Mouse (Mus musculus) NIH3T3 (cell line): ENCODE results near the gene Tfeb.
A peak's percentile ranks its signal among the peaks of the same experiment; 100 is the strongest.

Experiments
- DNase-seq: peaks from one replicate; pipeline ENCODE4 v3.0.0-alpha.2; 2012; ENCODE audit warnings: low read depth

Tfeb gene

GRCm38 (mm10) chr17:47736856-47737255 lies at the start of gene Tfeb:
TSS of gene Tfeb (plus strand) at chr17:47737030.
- peak; percentile 95 for DNase-seq

GRCm38 (mm10) chr17:47687409-47688343 lies 49.2 kb upstream of the Tfeb start:
- peak; percentile 99 for DNase-seq

GRCm38 (mm10) chr17:47688344-47688607 lies 48.6 kb upstream of the Tfeb start, which contains the start of gene Tomm6:
TSS of gene Tomm6 (minus strand) at chr17:47688386.
- no peak for DNase-seq

GRCm38 (mm10) chr17:47688608-47689575 lies 47.9 kb upstream of the Tfeb start, which contains the start of gene Frs3:
TSS of gene Frs3 (plus strand) at chr17:47689030.
- peak; percentile 84 for DNase-seq

GRCm38 (mm10) chr17:47689894-47690293 lies 46.9 kb upstream of the Tfeb start:
- DNase-seq: no peak

GRCm38 (mm10) chr17:47691650-47692049 lies 45.2 kb upstream of the Tfeb start:
- DNase-seq: no peak

- no peak for DNase-seq
Observed at GRCm38 (mm10) chr17:47693671-47694441, 43.0 kb upstream of the Tfeb start.

GRCm38 (mm10) chr17:47694442-47694502 lies 42.6 kb upstream of the Tfeb start, which contains the start of gene Gm21981:
TSS of gene Gm21981 (minus strand) at chr17:47694455.
- no peak for DNase-seq

- peak; percentile 98 for DNase-seq
Observed at GRCm38 (mm10) chr17:47694503-47695336, 42.1 kb upstream of the Tfeb start, which contains the start of gene Prickle4. TSS of gene Prickle4 (minus strand) at chr17:47694736.

GRCm38 (mm10) chr17:47695337-47695710 lies 41.5 kb upstream of the Tfeb start:
- DNase-seq: peak; percentile 32

GRCm38 (mm10) chr17:47698156-47698555 lies 38.7 kb upstream of the Tfeb start:
- no peak for DNase-seq

- DNase-seq: no peak
Observed at GRCm38 (mm10) chr17:47699055-47699454, 37.8 kb upstream of the Tfeb start.

GRCm38 (mm10) chr17:47701793-47702192 lies 35.0 kb upstream of the Tfeb start:
- DNase-seq: no peak

GRCm38 (mm10) chr17:47702548-47703345 lies 34.1 kb upstream of the Tfeb start:
- DNase-seq: no peak

- no peak for DNase-seq
Observed at GRCm38 (mm10) chr17:47703556-47703955, 33.3 kb upstream of the Tfeb start.

- no peak for DNase-seq
Observed at GRCm38 (mm10) chr17:47704692-47705091, 32.1 kb upstream of the Tfeb start.

- no peak for DNase-seq
Observed at GRCm38 (mm10) chr17:47706196-47706595, 30.6 kb upstream of the Tfeb start.

- no peak for DNase-seq
Observed at GRCm38 (mm10) chr17:47707961-47708360, 28.9 kb upstream of the Tfeb start.

GRCm38 (mm10) chr17:47708972-47709371 lies 27.9 kb upstream of the Tfeb start:
- DNase-seq: no peak

GRCm38 (mm10) chr17:47710036-47710435 lies 26.8 kb upstream of the Tfeb start:
- DNase-seq: no peak

GRCm38 (mm10) chr17:47711883-47712282 lies 24.9 kb upstream of the Tfeb start:
- no peak for DNase-seq
